Mouse (Mus musculus): ENCODE measurements around the gene Phkg2. TPM values are rescaled to one million over a fixed set of nuclear protein-coding genes. Genes with fewer than 3 reads are reported as not detected.
"Not testable (repeated sequence)": the region's sequence is repeated elsewhere in the genome, so short reads cannot be mapped to it uniquely, and the experiment has no call there.

Gene Phkg2
- polyA plus RNA-seq, 1 experiment from 2014 or later: 42.0 TPM

DNA sequence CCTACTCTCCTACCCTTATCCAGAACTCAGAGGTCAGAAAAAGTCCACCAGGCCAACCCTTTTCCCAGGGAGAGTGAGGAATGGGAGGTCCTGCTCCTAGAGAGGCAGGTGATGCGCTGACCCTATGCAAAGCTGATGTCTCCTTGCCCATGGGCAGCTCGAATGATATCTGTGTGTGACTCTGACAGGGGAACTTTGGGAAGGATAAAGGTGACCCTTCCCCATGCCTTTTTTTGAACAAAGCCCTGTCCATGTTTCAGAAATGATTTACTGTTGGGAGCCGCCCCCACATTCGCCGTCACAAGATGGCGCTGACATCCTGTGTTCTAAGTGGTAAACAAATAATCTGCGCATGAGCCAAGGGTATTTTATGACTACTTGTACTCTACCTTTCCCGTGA lies 45.3 kb downstream of the Phkg2 start:
- not testable (repeated sequence) for H3K9ac ChIP-seq (ENCODE audit: low read length); ATAC-seq (replicated peaks; ENCODE audit: low FRiP score, low TSS enrichment, low read depth); H3K4me3 ChIP-seq (ENCODE audit: low read depth, low read length); H3K9me3 ChIP-seq (ENCODE audit: control insufficient read depth, low read length); H3K27ac ChIP-seq (ENCODE audit: low read depth); DNase-seq (ENCODE audit: low spot score); H3K36me3 ChIP-seq (ENCODE audit: control insufficient read depth, insufficient read depth, low read length); H3K4me2 ChIP-seq (ENCODE audit: low read length); H3K27me3 ChIP-seq (replicated peaks; ENCODE audit: control insufficient read depth, insufficient read depth, low read length); H3K4me1 ChIP-seq (replicated peaks; ENCODE audit: control insufficient read depth, insufficient read depth, low read length)
- 88% methylated on average over 6 of the region's 8 CpGs for WGBS

- no peak overlapping the region for H3K4me3 ChIP-seq (ENCODE audit: low read depth, low read length)
- H3K27me3 ChIP-seq (replicated peaks; ENCODE audit: control insufficient read depth, insufficient read depth, low read length): no peaks in the 10 kb centered on the region
- no peak overlapping the region for H3K27ac ChIP-seq (ENCODE audit: low read depth)
- 97% methylated on average over 7 of the region's 7 CpGs for WGBS
- DNase-seq (ENCODE audit: low spot score) (no peak), ATAC-seq (replicated peaks; ENCODE audit: low FRiP score, low TSS enrichment, low read depth) (no peak)
- H3K4me2 ChIP-seq (ENCODE audit: low read length): no peak overlapping the region
- no peaks in the 10 kb centered on the region for H3K4me1 ChIP-seq (replicated peaks; ENCODE audit: control insufficient read depth, insufficient read depth, low read length)
- no peaks in the 10 kb centered on the region for H3K36me3 ChIP-seq (ENCODE audit: control insufficient read depth, insufficient read depth, low read length)
- H3K9ac ChIP-seq (ENCODE audit: low read length): no peak overlapping the region
- H3K9me3 ChIP-seq (ENCODE audit: control insufficient read depth, low read length): no peaks in the 10 kb centered on the region
Measured at GRCm38 (mm10) chr7:127626039-127626438, 52.9 kb downstream of the Phkg2 start.

DNA sequence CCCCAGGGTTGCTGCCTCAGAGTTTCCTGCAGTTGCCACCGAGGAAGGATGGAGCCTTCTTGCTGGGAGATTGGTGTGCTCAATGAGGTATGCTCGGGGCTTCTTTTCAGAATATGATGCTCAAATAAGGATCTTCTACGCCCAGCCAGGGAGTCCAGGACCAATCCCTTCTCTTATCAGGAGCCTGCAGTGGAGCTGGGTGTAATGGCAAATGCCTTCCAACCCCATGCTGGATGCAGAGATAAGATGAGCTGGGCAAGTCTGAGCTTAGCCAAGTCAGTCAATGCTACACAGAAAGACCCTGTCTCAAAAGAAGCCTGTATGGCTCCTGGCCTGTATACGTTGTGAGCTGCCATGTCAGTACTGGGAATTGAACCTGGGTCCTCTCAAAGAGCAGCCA lies 53.3 kb downstream of the Phkg2 start:
- Histone ChIP-seq H3K27me3 (replicated peaks; ENCODE audit: control insufficient read depth, insufficient read depth, low read length) (no peaks in the 10 kb centered on the region), H3K9me3 (ENCODE audit: control insufficient read depth, low read length) (no peaks in the 10 kb centered on the region), H3K27ac (ENCODE audit: low read depth) (no peak overlapping the region), H3K9ac (ENCODE audit: low read length) (no peak overlapping the region), H3K4me2 (ENCODE audit: low read length) (no peak overlapping the region), H3K4me1 (replicated peaks; ENCODE audit: control insufficient read depth, insufficient read depth, low read length) (no peaks in the 10 kb centered on the region), H3K4me3 (ENCODE audit: low read depth, low read length) (no peak overlapping the region), H3K36me3 (ENCODE audit: control insufficient read depth, insufficient read depth, low read length) (no peaks in the 10 kb centered on the region)
- ATAC-seq (replicated peaks; ENCODE audit: low FRiP score, low TSS enrichment, low read depth) (no peak), DNase-seq (ENCODE audit: low spot score) (no peak)
- 89% methylated on average over 4 of the region's 4 CpGs for WGBS

DNA sequence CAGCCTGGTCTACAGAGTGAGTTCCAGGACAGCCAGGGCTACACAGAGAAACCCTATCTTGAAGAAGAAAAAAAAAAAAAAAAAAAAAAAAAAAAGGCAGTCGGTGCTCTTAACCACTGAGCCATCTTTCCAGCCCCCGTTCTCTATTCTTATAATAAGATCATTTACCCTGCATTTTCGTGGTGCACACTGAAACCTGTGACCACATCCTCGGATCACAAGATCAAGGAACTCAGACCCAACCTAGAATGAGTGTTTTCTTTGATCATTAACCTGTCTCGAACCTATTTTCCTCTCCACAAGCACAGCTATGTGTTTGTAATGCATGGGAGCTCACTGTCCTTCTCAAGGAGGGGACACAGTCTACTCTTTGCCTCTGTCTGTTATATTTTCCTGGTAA lies 55.5 kb downstream of the Phkg2 start:
- Histone ChIP-seq H3K4me2 (ENCODE audit: low read length) (no peak overlapping the region), H3K36me3 (ENCODE audit: control insufficient read depth, insufficient read depth, low read length) (no peaks in the 10 kb centered on the region), H3K27ac (ENCODE audit: low read depth) (no peak overlapping the region), H3K4me1 (replicated peaks; ENCODE audit: control insufficient read depth, insufficient read depth, low read length) (no peaks in the 10 kb centered on the region), H3K9ac (ENCODE audit: low read length) (no peak overlapping the region), H3K9me3 (ENCODE audit: control insufficient read depth, low read length) (no peaks in the 10 kb centered on the region), H3K27me3 (replicated peaks; ENCODE audit: control insufficient read depth, insufficient read depth, low read length) (no peaks in the 10 kb centered on the region), H3K4me3 (ENCODE audit: low read depth, low read length) (no peak overlapping the region)
- WGBS: 82% methylated on average over 5 of the region's 5 CpGs
- no peak for ATAC-seq (replicated peaks; ENCODE audit: low FRiP score, low TSS enrichment, low read depth)
- DNase-seq (ENCODE audit: low spot score): no peak

GRCm38 (mm10) chr7:127631416-127631815 lies 58.3 kb downstream of the Phkg2 start:
- Histone ChIP-seq H3K9ac (ENCODE audit: low read length) (no peak overlapping the region), H3K36me3 (ENCODE audit: control insufficient read depth, insufficient read depth, low read length) (no peaks in the 10 kb centered on the region), H3K27ac (ENCODE audit: low read depth) (no peak overlapping the region), H3K27me3 (replicated peaks; ENCODE audit: control insufficient read depth, insufficient read depth, low read length) (no peaks in the 10 kb centered on the region), H3K4me2 (ENCODE audit: low read length) (no peak overlapping the region), H3K4me1 (replicated peaks; ENCODE audit: control insufficient read depth, insufficient read depth, low read length) (no peaks in the 10 kb centered on the region), H3K9me3 (ENCODE audit: control insufficient read depth, low read length) (no peaks in the 10 kb centered on the region), H3K4me3 (ENCODE audit: low read depth, low read length) (no peak overlapping the region)
- DNase-seq (ENCODE audit: low spot score) (no peak), ATAC-seq (replicated peaks; ENCODE audit: low FRiP score, low TSS enrichment, low read depth) (no peak)
- 89% methylated on average over 4 of the region's 4 CpGs for WGBS

Other genes starting within 250 kb of the Phkg2 start
- 4.2 and 4.5 TPM in 2 replicates for gene Zfp768, start 227.8 kb upstream of the Phkg2 start, polyA plus RNA-seq (2014; fragmentation: Nextera tagmentation; extraction: Ambion mirVana)
- 9.8 and 11.3 TPM in 2 replicates for gene Zfp747, start 197.3 kb upstream of the Phkg2 start, polyA plus RNA-seq (2014; fragmentation: Nextera tagmentation; extraction: Ambion mirVana)
- 6.2 and 7.4 TPM in 2 replicates for gene 9130019O22Rik, start 186.2 kb upstream of the Phkg2 start, polyA plus RNA-seq (2014; fragmentation: Nextera tagmentation; extraction: Ambion mirVana)
- 9.2 and 9.7 TPM in 2 replicates for gene E430018J23Rik, start 179.7 kb upstream of the Phkg2 start, polyA plus RNA-seq (2014; fragmentation: Nextera tagmentation; extraction: Ambion mirVana)
- gene Zfp764, start 166.5 kb upstream of the Phkg2 start, polyA plus RNA-seq (2014; fragmentation: Nextera tagmentation; extraction: Ambion mirVana): 9.6 and 10.6 TPM in 2 replicates
- 24.1 and 25.2 TPM in 2 replicates for gene Zfp688, start 151.3 kb upstream of the Phkg2 start, polyA plus RNA-seq (2014; fragmentation: Nextera tagmentation; extraction: Ambion mirVana)
- gene Zfp689, start 124.2 kb upstream of the Phkg2 start, polyA plus RNA-seq (2014; fragmentation: Nextera tagmentation; extraction: Ambion mirVana): 6.7 and 7.6 TPM in 2 replicates
- gene Prr14, start 113.7 kb upstream of the Phkg2 start, polyA plus RNA-seq (2014; fragmentation: Nextera tagmentation; extraction: Ambion mirVana): 43.4 and 45.6 TPM in 2 replicates
- 11.4 and 13.9 TPM in 2 replicates for gene Fbrs, start 94.1 kb upstream of the Phkg2 start, polyA plus RNA-seq (2014; fragmentation: Nextera tagmentation; extraction: Ambion mirVana)
- gene Srcap, start 61.4 kb upstream of the Phkg2 start, polyA plus RNA-seq (2014; fragmentation: Nextera tagmentation; extraction: Ambion mirVana): 49.4 and 51.8 TPM in 2 replicates
- gene Gm42715, start 53.8 kb upstream of the Phkg2 start, polyA plus RNA-seq (2014; fragmentation: Nextera tagmentation; extraction: Ambion mirVana): 18.8 and 19.8 TPM in 2 replicates
- 7.5 and 8.1 TPM in 2 replicates for gene Tmem265, start 11.9 kb upstream of the Phkg2 start, polyA plus RNA-seq (2014; fragmentation: Nextera tagmentation; extraction: Ambion mirVana)
- gene Ccdc189, start 15.3 kb downstream of the Phkg2 start, polyA plus RNA-seq (2014; fragmentation: Nextera tagmentation; extraction: Ambion mirVana): 6.9 and 7.7 TPM in 2 replicates
- gene Rnf40, start 15.4 kb downstream of the Phkg2 start, polyA plus RNA-seq (2014; fragmentation: Nextera tagmentation; extraction: Ambion mirVana): 36.3 and 38.8 TPM in 2 replicates
- gene Zfp629, start 42.5 kb downstream of the Phkg2 start, polyA plus RNA-seq (2014; fragmentation: Nextera tagmentation; extraction: Ambion mirVana): 12.9 and 16.7 TPM in 2 replicates
- 50.3 and 56.4 TPM in 2 replicates for gene Bcl7c, start 135.6 kb downstream of the Phkg2 start, polyA plus RNA-seq (2014; fragmentation: Nextera tagmentation; extraction: Ambion mirVana)
- gene Ctf1, start 139.4 kb downstream of the Phkg2 start, polyA plus RNA-seq (2014; fragmentation: Nextera tagmentation; extraction: Ambion mirVana): 13.6 and 14.0 TPM in 2 replicates
- gene Ctf2, start 158.8 kb downstream of the Phkg2 start, polyA plus RNA-seq (2014; fragmentation: Nextera tagmentation; extraction: Ambion mirVana): 0.27 and 0.30 TPM in 2 replicates
- gene Fbxl19, start 171.2 kb downstream of the Phkg2 start, polyA plus RNA-seq (2014; fragmentation: Nextera tagmentation; extraction: Ambion mirVana): 3.3 and 4.2 TPM in 2 replicates
- 17.1 and 21.9 TPM in 2 replicates for gene Orai3, start 196.5 kb downstream of the Phkg2 start, polyA plus RNA-seq (2014; fragmentation: Nextera tagmentation; extraction: Ambion mirVana)
- gene Setd1a, start 203.3 kb downstream of the Phkg2 start, polyA plus RNA-seq (2014; fragmentation: Nextera tagmentation; extraction: Ambion mirVana): 25.0 and 25.6 TPM in 2 replicates
- gene Gm49388, start 212.3 kb downstream of the Phkg2 start, polyA plus RNA-seq (2014; fragmentation: Nextera tagmentation; extraction: Ambion mirVana): 0.43 TPM in 1 of 2 replicates, not detected in the other
- gene Hsd3b7, start 227.3 kb downstream of the Phkg2 start, polyA plus RNA-seq (2014; fragmentation: Nextera tagmentation; extraction: Ambion mirVana): 21.6 and 22.0 TPM in 2 replicates